In genomic region chr15:38425506-38425905, GRCm38 (mm10) we compare ENCODE assay signal across 25 mouse cellular contexts.
"Had no signal": no experiment of that assay in that cellular context is flagged by ENCODE, and none has a peak within 500 bp of the region (broad histone marks: within the 10 kb centered on the region; RNA-seq: fewer than 3 reads in every experiment).

No protein-coding gene starts in this region.

- H3K9me3 ChIP-seq: heart, embryonic 15.5 days; hindbrain, embryonic 15.5 days; intestine, embryonic 15.5 days; limb, embryonic 10.5 days; limb, embryonic 12.5 days; liver, embryonic 13.5 days; liver, embryonic 15.5 days had no signal

- DNase-seq: gastrocnemius, adult 2 months; gastrocnemius, postnatal 10 days; gastrocnemius, postnatal 25 days; heart, adult 18-20 months; heart, postnatal 14 days; heart, postnatal 36 days; kidney, adult 11 months; kidney, adult 2 months; kidney, adult 9 months; kidney, postnatal 10 days; kidney, postnatal 25 days; kidney, postnatal 4 days; liver, embryonic 13.5 days had no signal

- H3K27ac ChIP-seq: gastrocnemius, adult 2 months; heart, embryonic 13.5 days; heart, embryonic 15.5 days; hindbrain, embryonic 13.5 days; hindbrain, embryonic 15.5 days; hindbrain, postnatal 0 days; intestine, embryonic 15.5 days; layer of hippocampus, adult 2 months; left cerebral cortex, adult 2 months; limb, embryonic 10.5 days; limb, embryonic 12.5 days; liver, embryonic 13.5 days; liver, embryonic 15.5 days had no signal

- H3K4me1 ChIP-seq: liver, embryonic 13.5 days; liver, embryonic 15.5 days had no signal

- ATAC-seq: hindbrain, postnatal 0 days; intestine, embryonic 15.5 days had no signal

- H3K27me3 ChIP-seq: heart, embryonic 13.5 days; heart, embryonic 15.5 days; hindbrain, embryonic 13.5 days; hindbrain, embryonic 15.5 days; intestine, embryonic 15.5 days; limb, embryonic 12.5 days; liver, embryonic 13.5 days; liver, embryonic 15.5 days had no signal

- H3K9ac ChIP-seq: heart, embryonic 13.5 days; heart, embryonic 15.5 days; hindbrain, embryonic 13.5 days; hindbrain, embryonic 15.5 days; intestine, embryonic 15.5 days; limb, embryonic 12.5 days; liver, embryonic 13.5 days; liver, embryonic 15.5 days had no signal

- H3K4me2 ChIP-seq: heart, embryonic 11.5 days; heart, embryonic 13.5 days; heart, embryonic 15.5 days; hindbrain, embryonic 13.5 days; hindbrain, embryonic 15.5 days; intestine, embryonic 15.5 days; limb, embryonic 12.5 days; liver, embryonic 13.5 days; liver, embryonic 15.5 days had no signal

- H3K4me3 ChIP-seq: gastrocnemius, adult 2 months; heart, embryonic 13.5 days; heart, embryonic 15.5 days; hindbrain, embryonic 13.5 days; hindbrain, embryonic 15.5 days; intestine, embryonic 15.5 days; layer of hippocampus, adult 2 months; left cerebral cortex, adult 2 months; limb, embryonic 10.5 days; limb, embryonic 12.5 days; liver, embryonic 13.5 days; liver, embryonic 15.5 days had no signal

- H3K36me3 ChIP-seq: heart, embryonic 13.5 days; heart, embryonic 15.5 days; hindbrain, embryonic 13.5 days; hindbrain, embryonic 15.5 days; intestine, embryonic 15.5 days; limb, embryonic 10.5 days; limb, embryonic 12.5 days; liver, embryonic 13.5 days; liver, embryonic 15.5 days had no signal
